Mouse (Mus musculus) frontal cortex, adult 2 months (tissue): ENCODE measurements at regions not wholly inside any gene's neighbourhood (a gene's known extent, or its start where the extent isn't known, plus 50 kb on each side); places are given as distances from the start of the nearest gene placed in this dataset.

Experiments
- DNase-seq, 2 experiments: peaks; one replicate each; pipeline ENCODE4 v3.0.0; 2022; ENCODE audit warnings: low spot score in 1 of 2; ENCODE audit errors: extremely low spot score in 1 of 2

GRCm38 (mm10) chr5:74888934-74889333 is 155.6 kb downstream of the Chic2 start:
- DNase-seq = no peak

- no peak for DNase-seq
Measured at GRCm38 (mm10) chr5:74885958-74886357, 158.6 kb downstream of the Chic2 start.

GRCm38 (mm10) chr5:74882563-74882962 is 162.0 kb downstream of the Chic2 start:
- DNase-seq = no peak

GRCm38 (mm10) chr5:74880669-74881226 is 163.8 kb downstream of the Chic2 start:
- DNase-seq = no peak

GRCm38 (mm10) chr5:74880048-74880437 is 164.5 kb downstream of the Chic2 start:
- DNase-seq = no peak

- no peak for DNase-seq
Measured at GRCm38 (mm10) chr5:74879098-74880047, 165.2 kb downstream of the Chic2 start.

- no peak for DNase-seq
Measured at GRCm38 (mm10) chr5:74877595-74877994, 167.0 kb downstream of the Chic2 start.

GRCm38 (mm10) chr5:74877185-74877584 is 167.4 kb downstream of the Chic2 start:
- no peak for DNase-seq

GRCm38 (mm10) chr5:74874691-74875090 is 169.9 kb downstream of the Chic2 start:
- no peak for DNase-seq

- no peak for DNase-seq
Measured at GRCm38 (mm10) chr5:74870615-74871014, 167.9 kb upstream of the Lnx1 start.

GRCm38 (mm10) chr5:74867113-74867785 is 164.5 kb upstream of the Lnx1 start:
- no peak for DNase-seq

GRCm38 (mm10) chr5:74866697-74867096 is 164.0 kb upstream of the Lnx1 start:
- DNase-seq = no peak

- no peak for DNase-seq
Measured at GRCm38 (mm10) chr5:74865446-74865845, 162.7 kb upstream of the Lnx1 start.

- DNase-seq = no peak
Measured at GRCm38 (mm10) chr5:74864540-74865157, 161.9 kb upstream of the Lnx1 start.

GRCm38 (mm10) chr5:74861297-74861696 is 158.6 kb upstream of the Lnx1 start:
- DNase-seq = no peak

GRCm38 (mm10) chr5:74857861-74858260 is 155.1 kb upstream of the Lnx1 start:
- no peak for DNase-seq

GRCm38 (mm10) chr5:74857161-74857560 is 154.4 kb upstream of the Lnx1 start:
- DNase-seq = peak; percentile 60 to 67

GRCm38 (mm10) chr5:74847824-74848223 is 145.1 kb upstream of the Lnx1 start:
- DNase-seq = no peak

- peak in 1 of 2 experiments; percentile 15 for DNase-seq
Measured at GRCm38 (mm10) chr5:74846674-74847073, 144.0 kb upstream of the Lnx1 start.

- peak in 1 of 2 experiments; percentile 10 for DNase-seq
Measured at GRCm38 (mm10) chr5:74834401-74834800, 131.7 kb upstream of the Lnx1 start.

- no peak for DNase-seq
Measured at GRCm38 (mm10) chr5:74833887-74834286, 131.2 kb upstream of the Lnx1 start.
